Comparison of ENCODE assay signal across 12 mouse cellular contexts in the genomic region with DNA sequence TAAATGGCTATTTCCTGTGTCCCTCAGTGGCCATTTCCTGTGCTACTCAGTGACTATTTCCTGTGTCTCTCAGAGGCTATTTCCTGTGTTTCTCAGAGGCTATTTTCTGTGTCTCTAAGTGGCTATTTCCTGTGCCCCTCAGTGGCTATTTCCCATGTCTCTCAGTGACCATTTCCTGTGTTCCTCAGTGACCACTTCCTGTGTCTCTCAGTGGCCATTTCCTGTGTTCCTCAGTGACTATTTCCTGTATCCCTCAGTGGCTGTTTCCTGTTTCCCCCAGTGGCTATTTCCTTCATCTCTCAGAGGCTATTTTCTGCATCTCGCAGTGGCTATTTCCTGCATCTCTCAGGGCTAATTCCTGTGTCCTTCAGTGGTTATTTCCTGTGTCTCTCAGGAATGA.
A peak's percentile ranks its signal among the peaks of the same experiment; 100 is the strongest.
DNase-seq lines count a peak whose midpoint lies in the region; ATAC-seq and TF ChIP-seq lines count a peak whose summit lies in the region.
"Had no signal": no experiment of that assay in that cellular context is flagged by ENCODE, and none has a peak within 500 bp of the region (broad histone marks: within the 10 kb centered on the region; RNA-seq: fewer than 3 reads in every experiment).

No protein-coding gene starts in this region.

- no peaks in the 10 kb centered on the region for H3K9me3 ChIP-seq in forebrain, embryonic 16.5 days (ENCODE audit: control insufficient read depth, low read length)
- no peaks in the 10 kb centered on the region for H3K9me3 ChIP-seq in forebrain, embryonic 12.5 days
- no peaks in the 10 kb centered on the region for H3K9me3 ChIP-seq in CH12.LX (replicated peaks; ENCODE audit: low read length)

- no peak overlapping the region for H3K4me2 ChIP-seq in forebrain, embryonic 16.5 days (ENCODE audit: low read length)
- H3K4me2 ChIP-seq in forebrain, embryonic 12.5 days: no peak overlapping the region
- H3K4me2 ChIP-seq in CH12.LX (ENCODE audit: insufficient read depth, low read depth, poor library complexity, severe bottlenecking): no peak overlapping the region
- H3K4me2 ChIP-seq: midbrain, embryonic 11.5 days had no signal

- 97% methylated on average over 1 of the region's 1 CpGs for WGBS in forebrain, embryonic 16.5 days
- 93% methylated on average over 1 of the region's 1 CpGs for WGBS in forebrain, embryonic 12.5 days

- TF ChIP-seq EP300 in CH12.LX (IDR thresholded peaks at IDR 0.05; ENCODE audit: low read length): no peak

- peaks cover 16% of the 10 kb centered on the region for H3K4me1 ChIP-seq in forebrain, embryonic 16.5 days (replicated peaks; ENCODE audit: control insufficient read depth, insufficient read depth, low read length)
- peaks cover 7% of the 10 kb centered on the region for H3K4me1 ChIP-seq in forebrain, embryonic 12.5 days
- H3K4me1 ChIP-seq in CH12.LX (ENCODE audit: control insufficient read depth in 1 of 2, insufficient read depth in 2 of 2): peaks cover 3 to 18% of the 10 kb centered on the region in 2 experiments; a peak in 3 of 4 replicates

- no peaks in the 10 kb centered on the region for H3K79me2 ChIP-seq in CH12.LX (replicated peaks; ENCODE audit: control insufficient read depth, extremely low read depth, insufficient read depth, poor library complexity, severe bottlenecking)

- no peak overlapping the region for H3K4me3 ChIP-seq in forebrain, embryonic 16.5 days (replicated peaks; ENCODE audit: low read length)
- no peak overlapping the region for H3K4me3 ChIP-seq in forebrain, embryonic 12.5 days (replicated peaks)
- H3K4me3 ChIP-seq in left cerebral cortex, adult 2 months: no peak overlapping the region
- H3K4me3 ChIP-seq in CH12.LX (replicated peaks in 1 of 3; ENCODE audit: low read depth in 2 of 3, low read length in 2 of 3, poor library complexity in 1 of 3): no peak overlapping the region

- no peak for DNase-seq in left cerebral cortex, adult 2 months (ENCODE audit: extremely low spot score in 1 of 2, low spot score in 2 of 2)
- DNase-seq in left cerebral cortex, adult 11 months (ENCODE audit: low spot score): no peak
- DNase-seq in CH12.LX (ENCODE audit: extremely low read depth): no peak
- peak; percentile 42 for DNase-seq in induced T-regulatory cell, adult 2 months (ENCODE audit: low read depth)
- DNase-seq in urinary bladder, adult 2 months (ENCODE audit: low spot score): no peak
- no peak for DNase-seq in right cerebral cortex, adult 2 months (ENCODE audit: low spot score in 2 of 2)
- DNase-seq: cerebellum, postnatal 10 days; retina, postnatal 1 day; thymus, postnatal 4 days had no signal

- TF ChIP-seq RAD21 in CH12.LX (IDR thresholded peaks at IDR 0.05; ENCODE audit: low read depth, low read length): no peak

- no peaks in the 10 kb centered on the region for H3K36me3 ChIP-seq in forebrain, embryonic 16.5 days (ENCODE audit: control insufficient read depth, insufficient read depth)
- H3K36me3 ChIP-seq in forebrain, embryonic 12.5 days (replicated peaks): no peaks in the 10 kb centered on the region
- peaks cover 0 to 6% of the 10 kb centered on the region in 2 experiments for H3K36me3 ChIP-seq in CH12.LX (replicated peaks in 1 of 2; ENCODE audit: control insufficient read depth in 1 of 2, insufficient read depth in 1 of 2, low read length in 1 of 2)

- TF ChIP-seq POLR2A in CH12.LX (IDR thresholded peaks at IDR 0.05; ENCODE audit: low read depth, low read length): no peak

- H3K27me3 ChIP-seq in forebrain, embryonic 16.5 days (replicated peaks; ENCODE audit: control insufficient read depth, insufficient read depth, low read length): no peaks in the 10 kb centered on the region
- H3K27me3 ChIP-seq in forebrain, embryonic 12.5 days: no peaks in the 10 kb centered on the region
- H3K27me3 ChIP-seq in CH12.LX (replicated peaks): no peaks in the 10 kb centered on the region

- 0 out of 2 replicates have a peak overlapping the region, but pooled peaks have one; percentile 32 for H3K27ac ChIP-seq in forebrain, embryonic 16.5 days (ENCODE audit: low read length)
- H3K27ac ChIP-seq in forebrain, embryonic 12.5 days: no peak overlapping the region
- peak overlapping the region; percentile 74 for H3K27ac ChIP-seq in left cerebral cortex, adult 2 months
- no peak overlapping the region for H3K27ac ChIP-seq in CH12.LX (ENCODE audit: insufficient read depth, low read depth)

- no peak for ATAC-seq in forebrain, embryonic 16.5 days
- ATAC-seq in forebrain, embryonic 12.5 days (ENCODE audit: low FRiP score): no peak

- H3K9ac ChIP-seq in forebrain, embryonic 16.5 days (replicated peaks; ENCODE audit: low read depth, low read length): no peak overlapping the region
- no peak overlapping the region for H3K9ac ChIP-seq in forebrain, embryonic 12.5 days
- no peak overlapping the region for H3K9ac ChIP-seq in CH12.LX (ENCODE audit: insufficient read depth, low read depth)

- TF ChIP-seq CTCF in left cerebral cortex, adult 2 months (IDR thresholded peaks at IDR 0.05): no peak
- TF ChIP-seq CTCF in CH12.LX (conservative IDR thresholded peaks at IDR 0.05 in 1 of 2, IDR thresholded peaks at IDR 0.05 in 1 of 2; ENCODE audit: low read depth in 2 of 2, low read length in 2 of 2): no peak

- intact Hi-C loops in left cerebral cortex, adult 2 months (cut with DNase I): loop anchor here (2.0 to 5.0 kb wide), 4 partner anchors 82 to 333 kb away; no protein-coding TSS in a partner anchor

- in situ Hi-C loops in CH12.LX (cut with MboI; ENCODE audit: low pct_ligation_motif_present, low pct_unique_long_range_greater_than_20kb, low sequenced_read_pairs): no loop called here

- dilution Hi-C loops in CH12.LX (cut with MboI; ENCODE audit: extremely low pct_ligation_motif_present, extremely low pct_unique_long_range_greater_than_20kb, low sequenced_read_pairs): no loop called here

TF ChIP-seq in CH12.LX, 34 proteins besides CTCF, POLR2A, EP300 and RAD21:
- TF ChIP-seq ELF1 (IDR thresholded peaks at IDR 0.05; ENCODE audit: low read depth, low read length) (peak; percentile 38; the same call in 1 of the 2 replicates), CHD2 (IDR thresholded peaks at IDR 0.05; ENCODE audit: low read length) (no peak), MAFK (IDR thresholded peaks at IDR 0.05; ENCODE audit: insufficient replicate concordance, low read length) (no peak), KAT2A (IDR thresholded peaks at IDR 0.05; ENCODE audit: insufficient replicate concordance, low read length) (no peak), MYC (IDR thresholded peaks at IDR 0.05; ENCODE audit: low read depth, low read length) (no peak)

Comparison
In these comparisons a context has a peak if more than half of its experiments do, and no peak if none do; other contexts are left out.
1. H3K27ac ChIP-seq: peak in forebrain, embryonic 16.5 days (single experiment) and left cerebral cortex, adult 2 months (single experiment); none in forebrain, embryonic 12.5 days (single experiment) and CH12.LX (single experiment).